Mouse (Mus musculus): ENCODE results near the gene Lsm14a.

Lsm14a gene

DNA sequence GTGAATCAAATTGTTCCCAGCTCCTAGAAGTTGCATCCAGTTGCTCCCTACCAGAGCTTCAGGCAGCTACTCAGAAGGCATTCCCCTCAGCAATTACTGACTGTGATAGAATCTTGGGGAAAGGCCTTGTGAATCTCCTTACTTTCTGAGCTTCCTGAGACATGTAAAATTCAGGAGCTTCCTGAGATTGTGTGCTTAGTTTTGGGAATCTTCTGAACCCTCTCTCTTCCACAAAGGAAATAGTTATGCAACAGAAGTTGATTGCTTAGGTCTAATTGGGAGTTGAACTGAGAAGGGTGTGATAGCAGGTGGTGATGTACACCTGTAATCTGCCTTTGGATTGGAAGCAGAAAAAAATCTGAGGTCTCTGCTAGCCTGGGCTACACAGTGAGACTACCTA, at the start of gene Lsm14a:
TSS of gene Lsm14a (minus strand) at position 101 of the 400 bp plus-strand sequence.
- CTCF ChIA-PET, result no interaction called here

DNA sequence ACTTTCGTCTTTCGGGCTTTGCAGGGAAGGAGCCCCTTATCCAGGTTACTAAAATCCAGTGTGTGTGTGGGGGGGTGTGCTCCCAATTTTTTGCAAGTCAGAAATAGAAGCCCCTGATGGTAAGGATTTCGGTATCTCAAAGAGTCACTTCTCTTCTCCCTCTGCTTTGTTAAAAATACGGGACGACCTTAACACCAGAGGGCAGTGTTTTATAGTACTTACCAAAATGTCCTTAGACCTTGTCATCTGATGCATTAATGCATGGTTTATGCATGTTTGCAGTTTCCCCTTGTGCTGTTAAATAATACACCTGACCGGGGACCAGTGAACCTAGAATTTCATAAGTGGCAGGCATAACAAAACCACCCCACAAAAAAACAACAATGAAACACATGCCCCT, 45.8 kb upstream of the Lsm14a start:
- CTCF ChIA-PET, result no interaction called here

DNA sequence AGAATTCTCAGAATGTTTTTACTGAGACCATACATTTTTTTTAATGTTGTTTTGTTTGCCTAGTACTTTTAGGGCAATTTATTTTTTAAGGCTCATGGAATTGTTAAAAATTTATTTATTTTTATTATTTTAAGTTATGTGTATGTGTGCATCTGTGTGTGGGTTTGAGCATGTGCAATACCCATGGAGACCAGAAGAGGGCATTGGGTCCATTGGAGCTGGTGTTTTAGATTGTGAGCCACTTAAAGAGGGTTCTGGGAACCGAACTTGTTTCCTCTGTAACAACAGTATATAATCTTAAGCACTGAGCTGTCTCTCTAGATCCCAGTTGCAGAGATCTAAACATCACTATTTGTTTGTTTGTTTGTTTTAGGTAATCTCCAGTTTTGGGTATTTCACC, 40.5 kb upstream of the Lsm14a start:
- CTCF ChIA-PET, result no interaction called here

DNA sequence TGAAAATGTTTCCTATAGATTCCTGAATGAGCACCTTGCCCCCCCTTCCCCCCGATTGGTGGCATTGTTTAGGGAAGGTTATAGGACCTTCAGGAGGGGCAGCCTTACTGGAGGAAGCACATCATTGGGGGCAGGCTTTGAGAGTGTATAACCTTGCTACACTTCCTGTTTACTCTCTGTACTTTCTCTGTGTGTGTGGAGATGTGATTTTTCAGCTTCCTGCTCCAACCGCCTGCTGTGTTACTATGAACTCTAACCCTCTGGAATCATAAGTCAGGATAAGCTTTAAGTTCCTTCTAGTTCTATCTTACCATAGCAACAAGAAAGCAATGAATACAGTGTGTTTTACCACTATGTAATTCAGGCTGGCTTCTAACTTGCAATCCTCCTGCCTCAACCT, 28.1 kb upstream of the Lsm14a start:
- CTCF ChIA-PET, result interaction anchor here (0.6 kb wide), 1 partner anchor 393 kb away, joined by 4 read pairs; no protein-coding TSS in a partner anchor

DNA sequence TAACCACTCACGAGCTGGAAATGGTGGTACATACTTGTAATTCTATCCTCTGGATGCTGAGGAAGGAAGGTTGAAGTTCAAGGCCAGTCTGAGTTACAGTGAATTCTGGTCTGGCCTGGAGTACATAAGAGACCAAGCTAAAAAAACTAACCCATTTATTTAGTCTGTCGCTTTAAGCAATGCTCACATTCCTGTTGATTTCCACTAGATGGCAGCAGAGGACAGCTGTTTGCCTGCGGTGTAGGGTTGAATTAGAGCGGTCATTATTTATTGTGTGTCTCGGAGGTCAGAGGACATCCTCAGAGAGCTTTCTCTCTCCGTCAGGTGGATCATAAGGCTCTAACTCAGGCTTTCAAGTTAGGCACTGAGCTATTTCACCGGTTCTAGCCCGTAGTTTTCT, 14.4 kb upstream of the Lsm14a start:
- CTCF ChIA-PET, result interaction anchor here (0.6 to 1.3 kb wide), 2 partner anchors 264 to 310 kb away, joined by 3 to 4 read pairs; no protein-coding TSS in a partner anchor

DNA sequence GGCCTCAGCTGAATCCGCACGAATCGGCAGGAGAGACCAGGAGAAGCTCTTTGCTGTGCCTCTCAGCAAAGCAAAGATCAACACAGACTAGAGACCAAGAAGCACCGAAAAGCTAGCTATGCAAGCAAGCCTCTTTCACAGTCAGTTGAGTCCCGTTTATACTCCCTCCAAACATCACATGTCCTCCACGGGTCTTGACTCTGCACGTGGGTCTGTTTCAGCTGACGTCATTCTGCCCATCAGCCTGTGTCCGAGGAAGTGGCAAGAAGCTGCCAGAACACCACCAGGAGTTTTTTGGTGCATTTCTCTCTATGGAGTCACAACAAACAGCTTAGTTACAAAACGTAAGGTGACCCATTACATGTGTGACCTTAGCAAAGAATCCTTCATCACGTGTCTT, 10.8 kb upstream of the Lsm14a start:
- CTCF ChIA-PET, result no interaction called here

DNA sequence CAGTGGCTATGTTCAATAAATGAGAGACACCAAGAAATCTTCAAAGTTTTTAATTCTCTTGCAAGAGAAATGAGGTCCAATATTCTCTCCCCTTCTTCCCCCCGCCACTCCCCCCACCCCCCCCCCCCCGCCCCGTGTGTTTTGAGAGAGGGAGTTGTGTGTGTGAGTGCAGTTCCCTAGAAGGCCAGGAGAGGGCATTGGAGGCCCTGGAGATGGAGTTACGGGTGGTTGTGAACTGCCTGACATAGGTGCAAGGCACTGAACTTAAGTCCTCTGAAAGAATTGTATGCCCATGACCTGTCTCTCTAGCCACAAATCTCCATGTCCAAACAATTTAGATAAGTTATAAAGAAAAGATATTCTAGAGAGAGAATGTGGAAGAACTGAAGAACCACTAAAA, 7.0 kb upstream of the Lsm14a start:
- CTCF ChIA-PET, result no interaction called here

DNA sequence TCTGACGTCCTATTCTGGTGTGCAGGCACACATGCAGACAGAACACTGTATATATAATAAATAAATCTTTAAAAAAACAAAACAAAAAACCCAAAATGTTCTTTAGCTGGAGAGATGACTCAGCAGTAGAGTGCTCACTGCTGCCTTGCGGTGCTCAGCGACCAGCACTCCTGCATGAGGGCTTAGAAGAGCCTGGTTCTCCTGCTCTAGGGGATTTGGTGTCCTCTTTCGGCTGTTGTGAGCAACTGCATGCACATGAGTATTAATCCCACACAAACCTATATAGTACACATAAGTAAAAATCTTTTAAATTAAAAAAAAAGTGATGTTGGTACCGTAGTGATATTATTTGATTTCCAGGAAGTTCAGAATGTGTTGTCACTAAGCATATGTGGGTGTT, 5.7 kb upstream of the Lsm14a start:
- CTCF ChIA-PET, result no interaction called here

DNA sequence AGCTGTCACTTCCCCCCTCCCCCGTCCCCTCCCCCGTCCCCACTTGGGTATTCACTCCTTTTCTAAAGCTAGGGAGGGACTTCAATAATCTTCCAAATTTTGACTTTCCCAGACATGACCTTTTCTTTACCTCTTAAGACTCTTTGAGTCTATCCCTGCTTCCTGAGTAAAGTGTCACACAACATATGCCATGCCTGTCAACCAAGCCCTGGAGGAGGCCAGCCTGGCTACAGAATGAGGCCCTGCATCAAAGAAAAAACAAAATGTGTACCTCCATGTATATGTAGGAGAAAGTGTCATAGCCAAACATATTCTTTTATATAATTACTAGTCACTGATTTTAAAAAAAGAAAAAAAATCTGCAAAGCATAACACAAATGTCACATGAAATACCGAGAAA, 3.7 kb upstream of the Lsm14a start:
- CTCF ChIA-PET, result no interaction called here

DNA sequence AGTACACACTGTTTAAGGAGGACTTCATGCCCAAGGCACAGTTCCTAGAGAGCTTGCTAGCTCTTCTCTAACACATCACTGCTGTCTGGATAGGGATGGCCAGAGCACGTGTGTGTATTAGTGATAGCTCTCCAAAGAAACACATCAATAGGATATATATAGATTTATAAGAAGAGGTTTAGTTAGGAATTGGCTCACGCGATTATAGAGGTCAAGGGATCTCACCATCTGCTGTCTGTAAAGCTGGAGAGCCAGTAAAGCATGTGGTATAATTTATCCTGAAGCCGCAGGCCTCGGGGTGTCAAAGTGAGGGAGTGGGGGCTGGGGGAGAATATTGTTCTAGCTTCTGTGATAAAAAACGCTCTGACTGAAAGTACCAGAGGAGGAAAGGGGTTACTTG, 2.6 kb upstream of the Lsm14a start:
- CTCF ChIA-PET, result no interaction called here

DNA sequence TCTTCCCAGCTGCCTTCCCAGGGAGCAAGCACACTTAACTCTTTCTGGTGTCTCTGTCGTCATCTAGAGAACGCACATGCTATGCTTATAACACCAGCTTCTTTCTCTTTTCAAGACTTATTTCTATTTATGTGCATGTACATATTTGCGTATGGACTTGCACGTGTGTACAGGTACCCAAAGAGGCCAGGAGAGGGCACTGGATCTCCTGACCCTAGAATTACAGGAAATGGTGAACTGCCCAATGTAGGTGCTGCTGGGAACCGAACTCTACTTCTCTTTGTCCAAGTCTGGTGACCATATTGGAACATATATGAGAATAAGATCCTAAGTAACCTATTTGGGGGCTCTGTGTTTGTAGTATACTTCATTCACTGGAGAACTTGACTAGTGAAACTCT, 1.5 kb upstream of the Lsm14a start:
- CTCF ChIA-PET, result no interaction called here

DNA sequence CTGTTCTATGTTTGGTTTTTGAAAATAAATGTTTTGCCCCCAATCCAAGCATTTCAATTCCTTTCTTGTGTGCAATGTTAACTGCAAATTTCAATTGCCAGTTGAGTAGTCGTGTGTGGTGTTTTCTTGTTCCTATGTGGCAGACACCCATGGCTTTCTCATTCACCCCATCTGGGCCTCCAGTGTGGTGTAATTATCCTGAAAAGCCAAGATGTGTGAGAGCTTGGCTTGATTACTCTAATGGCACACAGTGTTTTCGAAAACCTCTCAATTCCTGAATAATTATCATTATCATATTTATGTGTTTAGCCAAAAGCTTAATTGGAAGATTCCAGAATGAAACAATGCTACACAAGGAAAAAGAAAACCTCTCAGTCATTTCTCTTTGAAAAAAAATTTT, 976 bp upstream of the Lsm14a start:
- CTCF ChIA-PET, result no interaction called here

DNA sequence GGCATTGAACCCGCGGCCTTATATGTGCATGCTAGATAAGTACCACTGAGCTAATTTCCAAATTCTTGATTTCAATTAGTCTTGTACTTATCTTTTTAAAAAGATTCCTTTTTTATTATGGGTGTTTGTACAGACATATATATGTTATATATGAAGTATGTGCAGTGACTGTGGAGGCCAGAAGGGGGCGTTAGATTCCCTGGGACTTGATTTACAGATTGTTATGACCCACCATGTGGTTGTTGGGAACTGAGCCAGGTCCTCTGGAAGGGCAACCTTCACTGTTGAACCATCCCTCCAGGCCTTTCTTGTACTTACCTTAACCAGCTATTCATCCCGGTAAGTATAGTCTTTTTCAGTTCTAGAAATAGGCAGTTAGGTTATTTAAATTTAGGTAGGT, 780 bp downstream of the Lsm14a start:
- CTCF ChIA-PET, result no interaction called here

DNA sequence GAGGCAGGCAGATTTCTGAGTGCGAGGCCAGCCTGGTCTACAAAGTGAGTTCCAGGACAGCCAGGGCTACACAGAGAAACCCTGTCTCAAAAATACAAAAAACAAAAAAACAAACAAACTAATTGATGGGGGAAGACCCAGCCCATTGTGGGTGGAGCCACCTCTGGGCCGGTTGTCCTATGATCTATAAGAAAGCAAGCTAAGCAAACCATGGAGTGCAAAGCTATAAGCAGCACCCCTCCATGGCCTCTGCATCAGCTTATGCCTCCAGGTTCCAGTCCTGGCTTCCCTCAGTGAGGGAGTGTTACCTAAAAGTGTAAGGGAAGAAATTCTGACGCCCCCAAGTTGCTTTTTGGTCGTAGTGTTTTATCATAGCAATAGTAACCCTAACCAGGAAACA, 1.4 kb downstream of the Lsm14a start:
- CTCF ChIA-PET, result no interaction called here

DNA sequence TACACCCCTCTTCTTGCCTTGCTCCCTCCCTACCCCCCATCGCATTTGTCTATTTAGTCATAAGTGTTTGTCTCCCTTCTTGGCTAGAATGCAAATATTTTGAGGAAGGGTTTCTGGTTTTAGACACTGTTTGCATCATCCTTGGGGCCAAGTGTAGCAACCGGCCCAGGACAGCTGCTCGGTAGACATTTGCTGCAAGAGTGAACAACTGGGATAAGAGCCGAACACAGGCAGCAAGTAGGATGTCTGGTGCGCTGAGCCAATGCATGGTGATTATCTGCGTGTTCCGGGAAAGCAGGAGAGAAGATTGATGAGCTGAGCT, 2.3 kb downstream of the Lsm14a start:
- CTCF ChIA-PET, result no interaction called here

DNA sequence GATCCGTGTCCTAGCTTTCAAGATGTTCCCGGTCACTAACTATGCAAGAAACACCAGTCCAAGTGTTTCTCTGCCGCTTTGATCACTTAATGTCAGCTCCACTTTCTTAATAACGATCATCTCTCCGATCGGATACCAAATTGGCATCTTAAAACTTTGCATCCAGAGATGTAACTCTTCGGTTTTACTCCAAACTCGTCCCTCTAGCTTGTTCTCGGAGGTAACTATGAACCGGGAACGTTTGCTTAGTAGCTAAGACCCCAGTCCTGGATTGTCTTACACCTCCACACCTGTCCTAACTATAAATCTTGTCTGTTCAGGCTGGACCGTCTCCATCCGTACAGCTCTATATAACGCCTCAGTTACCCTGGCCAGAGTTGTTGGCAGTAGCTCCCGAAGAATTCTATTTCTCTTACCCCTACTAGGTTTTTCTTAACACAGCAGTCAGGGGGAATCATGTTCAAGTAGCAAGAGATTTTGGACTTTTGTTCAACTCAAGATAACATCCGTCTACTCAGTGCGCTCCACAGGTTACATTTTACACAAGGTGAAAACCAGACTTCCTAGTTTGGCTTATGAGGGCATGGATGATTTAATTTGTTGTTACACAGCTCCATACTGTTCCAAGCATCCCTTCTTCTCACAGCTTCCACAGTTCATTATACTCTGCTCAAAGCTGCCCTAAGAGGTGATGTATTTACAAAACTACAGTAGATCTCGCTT, 2.8 kb downstream of the Lsm14a start:
- CTCF ChIA-PET, result no interaction called here

DNA sequence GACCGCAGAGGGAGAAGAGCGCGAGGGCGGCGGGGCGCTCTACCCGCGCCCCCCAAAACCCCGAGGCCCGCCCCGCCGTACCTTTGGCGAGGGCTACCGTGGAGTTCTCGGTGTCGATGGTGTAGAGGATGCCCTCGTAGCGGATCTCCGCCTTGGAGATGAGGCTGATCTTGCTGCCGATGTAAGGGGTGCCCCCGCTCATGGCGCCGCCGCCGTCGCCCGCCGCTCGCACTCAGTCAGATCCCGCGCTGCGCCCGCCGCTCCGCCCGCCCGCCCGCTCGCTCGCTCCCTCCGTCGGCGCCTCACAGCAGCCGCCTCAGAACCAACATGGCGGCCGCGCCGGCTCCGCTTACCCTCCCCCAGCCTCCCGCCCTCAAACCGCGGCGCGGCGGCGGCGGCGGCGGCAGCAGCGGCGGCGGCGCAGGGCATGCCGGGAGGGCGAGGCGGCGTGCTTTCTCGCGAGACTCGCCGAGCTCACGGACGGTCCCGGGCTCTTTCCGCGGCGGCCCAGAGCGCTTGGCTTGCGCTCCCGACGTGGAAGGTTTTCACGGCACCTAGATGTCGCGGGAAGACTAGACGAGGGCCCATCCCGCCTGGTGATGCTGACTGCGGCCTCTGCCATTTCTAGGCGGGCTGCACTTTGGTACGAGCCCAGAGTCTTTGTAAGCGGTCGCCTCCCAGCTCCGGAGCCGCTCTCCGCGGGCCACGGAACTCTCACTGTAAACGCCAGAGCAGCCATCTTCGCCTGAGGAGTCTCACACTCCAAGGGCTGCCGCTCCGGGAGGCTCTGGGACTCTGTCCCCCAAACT, 3.6 kb downstream of the Lsm14a start:
- CTCF ChIA-PET, result no interaction called here

DNA sequence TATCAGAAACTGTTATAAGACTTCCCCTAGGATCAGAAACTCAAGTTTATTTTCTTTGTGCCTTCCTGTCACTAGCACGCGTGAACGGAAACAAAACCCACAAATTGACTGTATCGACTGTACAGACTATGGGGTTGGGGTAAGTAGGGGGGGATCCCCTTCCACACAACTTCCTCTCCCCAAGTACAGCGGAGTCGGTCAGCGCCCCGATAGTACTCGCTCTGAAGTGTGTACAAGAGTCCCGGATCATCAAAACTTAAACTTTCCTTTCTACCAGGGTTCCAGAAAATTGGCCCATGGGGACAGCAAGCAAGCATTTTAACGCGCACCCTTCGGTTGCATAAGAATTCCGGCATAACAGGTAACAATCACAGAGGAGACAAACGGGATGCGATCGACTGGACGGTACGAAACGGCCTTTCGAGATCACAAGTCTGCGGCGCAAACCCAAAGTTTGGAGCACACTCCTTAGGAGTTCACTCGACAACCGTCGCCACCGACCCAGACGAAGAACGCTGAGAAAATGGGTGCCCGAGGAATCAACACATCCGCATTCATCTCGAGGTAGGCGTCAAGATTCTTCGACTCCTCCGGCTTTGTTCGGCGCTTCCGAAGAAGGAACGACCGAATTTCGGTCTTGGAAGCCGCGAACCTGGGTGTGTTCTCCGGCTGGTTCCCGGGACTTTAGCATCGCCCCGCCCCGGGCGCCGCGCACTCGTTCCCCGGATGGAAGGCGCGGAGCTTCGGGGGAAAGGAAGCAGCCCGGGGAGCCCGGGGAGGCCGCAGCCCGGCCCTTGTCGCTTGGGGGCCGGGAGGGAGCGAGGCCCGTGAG, 4.5 kb downstream of the Lsm14a start:
- CTCF ChIA-PET, result interaction anchor here (0.6 kb wide), 1 partner anchor 1043 kb away, joined by 3 read pairs; no protein-coding TSS in a partner anchor

DNA sequence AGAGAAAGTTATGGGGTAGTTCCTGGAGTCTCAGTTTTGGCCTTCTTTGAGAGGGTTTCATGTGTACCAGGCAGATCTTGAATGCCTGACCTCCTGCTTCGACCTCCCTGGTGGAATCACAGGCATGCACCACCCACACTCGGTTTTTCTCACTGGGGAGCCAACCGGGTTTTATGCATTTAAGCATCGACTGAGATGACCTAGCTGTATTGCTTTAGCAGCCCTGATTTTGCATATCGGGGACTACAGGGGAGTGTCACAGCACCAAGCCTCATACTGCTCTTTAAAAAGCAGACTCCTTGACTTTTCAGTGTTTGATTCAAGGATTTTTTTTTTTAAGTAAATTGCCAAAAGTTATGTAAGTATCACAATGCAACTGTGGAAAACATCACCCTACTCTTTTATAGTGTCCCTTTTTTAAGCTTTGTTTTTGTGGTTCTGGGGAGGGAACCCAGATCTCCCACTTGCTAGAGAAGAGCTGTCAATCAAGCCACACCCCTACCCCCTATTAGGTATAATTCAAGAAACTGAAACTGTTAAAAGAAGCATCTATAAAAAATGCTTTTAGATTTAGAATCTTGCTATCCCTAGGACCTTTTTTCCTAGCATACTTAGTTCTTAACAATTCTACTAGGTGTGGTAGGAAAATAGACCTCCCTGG, 5.2 kb downstream of the Lsm14a start:
- CTCF ChIA-PET, result interaction anchor here (0.6 kb wide), 1 partner anchor 1044 kb away, joined by 3 read pairs; no protein-coding TSS in a partner anchor

DNA sequence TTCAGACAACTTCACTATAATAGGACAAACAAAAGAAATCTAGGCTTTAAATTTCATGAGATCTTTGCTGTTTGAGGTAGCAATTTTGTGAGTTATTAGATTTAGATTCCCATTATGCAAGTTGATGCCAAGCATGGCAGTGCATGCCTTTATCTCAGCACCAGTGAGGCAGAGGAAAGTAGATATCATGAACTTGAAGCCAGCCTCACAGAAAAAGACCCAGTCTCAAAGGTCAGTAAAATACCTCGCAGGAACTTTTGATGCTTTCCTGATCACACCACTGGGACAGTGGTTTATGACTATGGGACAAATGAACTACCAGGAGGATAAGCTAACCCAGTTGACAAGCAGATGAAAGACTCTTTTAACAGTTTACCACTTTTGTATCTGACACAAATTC, 10.3 kb downstream of the Lsm14a start:
- CTCF ChIA-PET, result no interaction called here

DNA sequence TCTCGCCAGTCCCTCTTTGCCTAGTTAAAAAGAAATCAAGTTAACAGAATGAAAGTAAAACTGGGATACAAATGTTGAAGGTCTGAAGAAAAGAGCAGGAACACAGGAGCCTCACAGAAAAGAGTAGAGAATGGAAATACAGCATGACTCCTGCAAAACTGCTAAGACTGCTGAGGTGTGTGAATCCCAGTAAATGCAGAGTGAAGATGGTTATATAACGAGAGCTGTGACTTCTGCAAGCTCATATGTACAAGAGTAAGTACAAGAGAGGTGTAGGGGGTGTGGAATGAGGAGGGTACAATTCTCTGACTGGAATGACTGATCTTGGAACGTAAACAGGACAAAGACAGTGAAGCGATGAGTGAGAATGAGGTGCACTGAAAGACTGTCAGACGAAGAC, 11.4 kb downstream of the Lsm14a start:
- CTCF ChIA-PET, result no interaction called here

DNA sequence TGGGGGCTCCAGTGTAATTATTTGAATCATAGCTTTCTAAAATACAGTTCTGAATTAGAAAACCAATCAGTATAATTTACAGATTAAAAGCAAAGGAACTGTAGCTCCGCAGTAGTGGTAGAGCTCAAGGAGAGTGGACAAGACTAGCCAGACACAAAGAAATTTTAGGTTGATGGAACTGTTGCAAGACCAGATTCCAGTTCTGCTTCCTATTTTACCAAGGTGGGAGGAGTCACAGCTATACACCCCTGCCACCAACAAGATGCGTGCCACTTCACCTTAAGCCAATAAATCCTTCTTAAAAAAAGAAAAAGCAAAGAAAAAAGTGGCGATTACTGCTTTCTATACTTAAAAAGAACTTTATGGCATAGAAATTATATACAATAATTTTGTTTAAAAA, 12.8 kb downstream of the Lsm14a start:
- CTCF ChIA-PET, result no interaction called here

Data from spleen, embryonic (tissue).